Mouse (Mus musculus) spleen, adult 2 months (tissue): ENCODE measurements around the gene Pgk1. TPM values are rescaled to one million over a fixed set of nuclear protein-coding genes. Genes with fewer than 3 reads are reported as not detected.
"Not testable (repeated sequence)": the region's sequence is repeated elsewhere in the genome, so short reads cannot be mapped to it uniquely, and the experiment has no call there.

Experiments used
- DNase-seq, 2 experiments: peaks; one replicate each; pipeline versions ENCODE4 v3.0.0 to v3.0.0-alpha.2; 2012 to 2021; ENCODE audit warnings: low spot score in 2 of 2, low read depth in 1 of 2
- H3K27ac ChIP-seq: fragments of 200-500 bp; 2 replicates; pipeline ENCODE4 v1.5.1; 2012; ENCODE audit warnings: low read length, inconsistent platforms; ENCODE audit not compliant: insufficient read depth
- H3K27me3 ChIP-seq: fragments of 200-500 bp; 2 replicates; pipeline ENCODE4 v1.6.1; 2012; ENCODE audit warnings: mild to moderate bottlenecking, moderate library complexity, low read length, inconsistent platforms; ENCODE audit not compliant: control insufficient read depth, insufficient read depth
- H3K36me3 ChIP-seq: fragments of 200-500 bp; 2 replicates; pipeline ENCODE4 v1.6.1; 2012; ENCODE audit warnings: mild to moderate bottlenecking, low read length, inconsistent platforms; ENCODE audit not compliant: control insufficient read depth, insufficient read depth
- H3K4me1 ChIP-seq: fragments of 200-500 bp; 2 replicates; pipeline ENCODE4 v1.6.1; 2011; ENCODE audit warnings: inconsistent platforms; ENCODE audit not compliant: control insufficient read depth, insufficient read depth, insufficient read length
- H3K4me3 ChIP-seq: fragments of 200-500 bp; 2 replicates; pipeline ENCODE4 v1.5.1; 2011; ENCODE audit warnings: mild to moderate bottlenecking, inconsistent platforms; ENCODE audit not compliant: insufficient read depth, insufficient read length; ENCODE audit errors: extremely low read depth
- CTCF ChIP-seq: fragments of 200-500 bp; IDR thresholded peaks from 2 replicates; pipeline ENCODE4 v1.5.1; 2011; ENCODE audit warnings: mild to moderate bottlenecking, inconsistent platforms; ENCODE audit not compliant: insufficient read depth, insufficient read length, insufficient replicate concordance; ENCODE audit errors: extremely low read depth
- POLR2A ChIP-seq: fragments of 200-500 bp; IDR thresholded peaks from 2 replicates; pipeline ENCODE4 v1.6.1; 2011; ENCODE audit warnings: low read depth, low read length, inconsistent platforms
- WGBS: fragments of 180-500 bp; shearing (Covaris S2); methylation state at CpG from one replicate; pipeline ENCODE4 v1.1.7; 2018; 5-methylcytosine and 5-hydroxymethylcytosine counted together
- polyA plus RNA-seq: library from polyadenylated mRNA; depleted of rRNA; stranded (reverse); fragments of >200 nt; gene quantifications from 2 replicates; pipeline ENCODE4 v1.2.3, GENCODE M21; 2012

The Pgk1 gene
- polyA plus RNA-seq, 1 experiment = 26.3 TPM

DNA sequence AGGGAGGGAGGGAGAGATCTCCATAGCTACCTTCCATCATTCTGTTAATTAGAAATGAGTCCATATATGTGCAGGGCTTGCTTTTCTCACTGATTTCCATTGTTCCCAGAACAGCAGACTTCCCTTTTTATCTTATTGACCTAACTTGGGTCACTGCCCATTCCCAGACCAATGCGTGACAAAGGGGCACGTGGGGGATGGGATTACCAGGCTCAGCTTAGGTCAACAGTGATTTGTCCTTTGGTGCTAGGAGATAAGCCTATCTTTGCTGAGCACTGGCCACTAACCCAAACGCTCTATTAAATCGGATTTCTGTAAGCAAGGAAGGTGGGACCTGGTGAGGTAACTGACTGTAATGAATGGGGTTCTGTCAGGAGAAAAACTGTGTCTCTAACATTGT lies 2.6 kb upstream of the Pgk1 start:
- TF ChIP-seq CTCF (no peak), POLR2A (no peak)
- no peaks in the 10 kb centered on the region for H3K36me3 ChIP-seq
- no peaks in the 10 kb centered on the region for H3K27me3 ChIP-seq
- no peak overlapping the region for H3K27ac ChIP-seq
- H3K4me3 ChIP-seq = no peak overlapping the region
- H3K4me1 ChIP-seq = peaks cover 12% of the 10 kb centered on the region
- WGBS = 83% methylated on average over 4 of the region's 4 CpGs
- DNase-seq = no peak

DNA sequence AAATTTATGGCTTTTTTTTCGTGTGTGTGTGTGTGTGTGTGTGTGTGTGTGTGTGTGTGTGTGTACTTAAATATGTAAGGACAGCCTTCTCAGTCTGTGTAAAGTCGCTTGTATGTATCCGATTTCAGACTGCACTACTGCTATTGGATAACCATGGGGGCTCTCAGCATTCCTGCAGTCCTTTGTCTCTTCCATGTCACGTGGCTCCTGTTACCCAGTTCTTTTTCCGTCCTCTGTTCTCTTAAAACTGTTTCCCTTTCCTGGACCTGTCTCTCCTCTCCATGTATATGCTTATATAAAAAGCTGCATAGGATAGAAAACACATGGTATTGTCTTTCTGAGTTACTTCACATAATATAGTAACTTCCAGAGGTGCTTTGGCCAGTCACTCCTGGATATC lies 1.2 kb upstream of the Pgk1 start:
- no peak for DNase-seq
- H3K4me1 ChIP-seq = peaks cover 14% of the 10 kb centered on the region
- H3K27ac ChIP-seq = no peak overlapping the region
- H3K4me3 ChIP-seq = no peak overlapping the region
- 71% methylated on average over 5 of the region's 5 CpGs for WGBS
- TF ChIP-seq CTCF = no peak
- TF ChIP-seq POLR2A = no peak
- H3K27me3 ChIP-seq = no peaks in the 10 kb centered on the region
- no peaks in the 10 kb centered on the region for H3K36me3 ChIP-seq

DNA sequence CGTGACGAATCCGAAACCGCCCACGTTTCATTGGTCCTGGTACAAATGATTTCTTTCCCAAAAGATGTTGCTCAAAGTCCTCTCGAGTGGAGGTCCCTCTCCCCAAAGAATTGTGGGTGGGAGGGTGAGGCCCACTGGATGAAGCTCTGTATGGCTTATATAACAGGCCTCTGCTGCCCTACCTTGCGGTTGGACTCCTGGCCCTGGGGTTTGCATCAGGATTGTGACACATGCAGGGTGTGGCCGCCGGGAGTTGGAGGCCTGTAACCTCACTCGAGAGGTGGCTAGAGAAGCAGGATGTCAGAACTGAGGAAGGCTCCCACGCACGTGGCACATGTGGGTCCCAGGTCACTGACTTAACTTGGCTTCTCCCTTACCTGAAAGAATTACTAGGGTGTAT lies 837 bp downstream of the Pgk1 start:
- Histone ChIP-seq H3K27me3 (no peaks in the 10 kb centered on the region), H3K4me3 (peak overlapping the region; percentile 74), H3K36me3 (no peaks in the 10 kb centered on the region), H3K27ac (no peak overlapping the region; the same call in 1 of the 2 replicates), H3K4me1 (peaks cover 14% of the 10 kb centered on the region)
- DNase-seq = peak in 1 of 2 experiments; percentile 7
- 29% methylated on average over 12 of the region's 12 CpGs for WGBS
- TF ChIP-seq CTCF = no peak
- no peak for TF ChIP-seq POLR2A

DNA sequence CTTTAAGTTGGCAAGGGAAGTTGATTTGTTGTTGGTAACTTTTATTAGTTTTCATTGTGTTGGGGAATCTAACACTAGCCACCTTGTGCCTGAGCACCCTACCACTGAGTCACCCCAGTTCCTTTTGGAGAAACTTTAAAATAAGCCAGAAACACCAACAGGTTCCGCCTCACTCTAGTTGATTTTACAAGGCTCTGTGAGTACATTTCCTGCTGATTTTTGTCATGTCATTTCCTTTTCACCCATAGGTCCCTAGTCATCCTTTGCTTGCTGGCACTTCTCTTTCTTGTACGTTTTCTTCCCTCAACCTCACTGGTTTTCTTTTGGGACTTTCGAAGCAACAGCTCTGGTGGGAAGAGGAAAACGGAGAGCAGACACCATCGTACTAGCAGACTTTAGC lies 2.5 kb downstream of the Pgk1 start:
- Histone ChIP-seq H3K4me3 (no peak overlapping the region), H3K4me1 (peaks cover 14% of the 10 kb centered on the region), H3K27me3 (no peaks in the 10 kb centered on the region), H3K36me3 (no peaks in the 10 kb centered on the region), H3K27ac (peak overlapping the region; percentile 55; the same call in 1 of the 2 replicates)
- TF ChIP-seq CTCF (no peak), POLR2A (no peak)
- DNase-seq = no peak
- 38% methylated on average over 5 of the region's 5 CpGs for WGBS

DNA sequence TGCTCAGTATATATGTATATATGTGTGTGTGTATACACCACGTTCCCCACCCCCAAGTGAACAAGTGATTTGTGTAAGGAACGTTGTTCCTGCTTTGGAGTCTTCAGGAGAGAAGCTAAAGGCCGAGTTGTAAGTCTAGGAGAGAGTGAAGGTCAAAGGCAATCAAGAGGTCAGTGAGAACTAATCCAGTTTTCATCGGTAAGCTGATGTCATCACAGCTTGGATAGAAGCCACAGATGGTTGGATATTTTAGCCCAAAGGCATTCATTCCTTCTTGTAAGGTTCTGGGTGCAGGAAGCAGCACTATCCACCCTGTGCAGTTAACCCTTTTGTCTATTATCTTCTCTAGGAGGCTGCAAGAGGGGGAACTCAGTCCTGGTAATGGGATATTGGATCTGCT lies 3.2 kb downstream of the Pgk1 start:
- no peak overlapping the region for H3K27ac ChIP-seq
- peaks cover 14% of the 10 kb centered on the region for H3K4me1 ChIP-seq
- no peaks in the 10 kb centered on the region for H3K27me3 ChIP-seq
- H3K4me3 ChIP-seq = no peak overlapping the region
- DNase-seq = no peak
- WGBS = 64% methylated on average over 4 of the region's 4 CpGs
- no peaks in the 10 kb centered on the region for H3K36me3 ChIP-seq
- TF ChIP-seq CTCF (no peak), POLR2A (no peak)

DNA sequence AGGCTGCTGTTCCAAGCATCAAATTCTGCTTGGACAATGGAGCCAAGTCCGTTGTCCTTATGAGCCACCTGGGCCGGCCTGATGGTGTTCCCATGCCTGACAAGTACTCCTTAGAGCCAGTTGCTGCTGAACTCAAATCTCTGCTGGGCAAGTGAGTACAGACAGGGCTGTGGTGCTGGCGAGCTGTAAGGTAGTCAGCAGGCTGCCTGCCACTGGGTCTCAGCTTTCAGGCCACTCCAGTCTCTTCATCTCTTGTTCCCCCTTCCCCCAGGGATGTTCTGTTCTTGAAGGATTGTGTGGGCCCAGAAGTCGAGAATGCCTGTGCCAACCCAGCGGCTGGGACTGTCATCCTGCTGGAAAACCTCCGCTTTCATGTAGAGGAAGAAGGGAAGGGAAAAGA lies 7.5 kb downstream of the Pgk1 start:
- 87% methylated on average over 6 of the region's 6 CpGs for WGBS
- not testable (repeated sequence) for DNase-seq, H3K4me3 ChIP-seq, H3K36me3 ChIP-seq, H3K27me3 ChIP-seq, H3K4me1 ChIP-seq, H3K27ac ChIP-seq

DNA sequence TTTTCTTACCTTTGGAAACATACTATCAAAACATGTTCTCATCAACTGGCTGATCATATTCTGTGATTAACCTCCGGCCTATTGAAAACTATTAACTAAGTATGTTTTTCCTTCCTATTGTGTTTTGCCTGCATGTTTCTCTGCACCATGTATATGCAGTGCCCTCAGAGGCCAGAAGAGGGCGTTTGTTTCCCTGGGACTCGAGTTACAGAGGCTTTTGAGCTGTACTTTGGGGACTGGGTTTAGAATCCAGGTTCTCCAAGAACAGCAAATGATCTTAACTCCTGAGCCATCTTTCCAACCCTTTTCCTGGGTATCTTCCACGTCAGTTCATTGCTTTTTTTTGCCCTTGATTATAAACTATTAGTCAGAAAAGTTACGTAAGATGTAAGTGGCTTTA lies 10.4 kb downstream of the Pgk1 start:
- H3K4me1 ChIP-seq = no peaks in the 10 kb centered on the region
- no peak overlapping the region for H3K27ac ChIP-seq
- 65% methylated on average over 5 of the region's 5 CpGs for WGBS
- H3K27me3 ChIP-seq = no peaks in the 10 kb centered on the region
- DNase-seq = no peak
- TF ChIP-seq POLR2A (no peak), CTCF (no peak)
- H3K36me3 ChIP-seq = peaks cover 10% of the 10 kb centered on the region; the same call in 1 of the 2 replicates
- no peak overlapping the region for H3K4me3 ChIP-seq

DNA sequence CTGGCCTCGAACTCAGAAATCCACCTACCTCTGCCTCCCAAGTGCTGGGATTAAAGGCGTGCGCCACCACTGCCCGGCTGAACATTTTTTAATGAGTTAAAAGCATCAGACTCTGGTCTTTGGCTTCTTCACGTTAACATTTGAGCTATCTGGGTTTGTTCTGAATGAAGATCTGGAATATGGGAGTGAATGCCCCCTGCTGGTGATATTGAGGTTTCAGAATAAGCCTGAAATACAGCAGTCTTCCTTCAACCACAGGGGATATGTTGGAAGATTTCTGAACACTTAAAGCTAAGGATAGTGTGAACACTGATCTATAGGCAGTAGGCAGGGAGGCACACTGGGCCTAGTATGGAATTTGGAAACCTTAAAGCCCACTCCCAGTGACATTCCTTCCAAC lies 12.0 kb downstream of the Pgk1 start:
- TF ChIP-seq POLR2A (no peak), CTCF (no peak)
- Histone ChIP-seq H3K27me3 (no peaks in the 10 kb centered on the region), H3K36me3 (peaks cover 12% of the 10 kb centered on the region; the same call in 1 of the 2 replicates), H3K27ac (no peak overlapping the region), H3K4me1 (no peaks in the 10 kb centered on the region), H3K4me3 (no peak overlapping the region)
- no peak for DNase-seq
- 84% methylated on average over 5 of the region's 5 CpGs for WGBS
